Mouse (Mus musculus) c-Kit-positive CD71-positive TER-119-negative erythroid progenitor cells, embryonic 14.5 days (primary cell): Measurements from ENCODE around the gene Spn.
"Not testable (repeated sequence)": the region's sequence is repeated elsewhere in the genome, so short reads cannot be mapped to it uniquely, and the experiment has no call there.

ENCODE experiments used
- DNase-seq: peaks from one replicate; pipeline ENCODE4 v3.0.0-alpha.2; 2013; ENCODE audit warnings: low read depth

Spn gene

DNA sequence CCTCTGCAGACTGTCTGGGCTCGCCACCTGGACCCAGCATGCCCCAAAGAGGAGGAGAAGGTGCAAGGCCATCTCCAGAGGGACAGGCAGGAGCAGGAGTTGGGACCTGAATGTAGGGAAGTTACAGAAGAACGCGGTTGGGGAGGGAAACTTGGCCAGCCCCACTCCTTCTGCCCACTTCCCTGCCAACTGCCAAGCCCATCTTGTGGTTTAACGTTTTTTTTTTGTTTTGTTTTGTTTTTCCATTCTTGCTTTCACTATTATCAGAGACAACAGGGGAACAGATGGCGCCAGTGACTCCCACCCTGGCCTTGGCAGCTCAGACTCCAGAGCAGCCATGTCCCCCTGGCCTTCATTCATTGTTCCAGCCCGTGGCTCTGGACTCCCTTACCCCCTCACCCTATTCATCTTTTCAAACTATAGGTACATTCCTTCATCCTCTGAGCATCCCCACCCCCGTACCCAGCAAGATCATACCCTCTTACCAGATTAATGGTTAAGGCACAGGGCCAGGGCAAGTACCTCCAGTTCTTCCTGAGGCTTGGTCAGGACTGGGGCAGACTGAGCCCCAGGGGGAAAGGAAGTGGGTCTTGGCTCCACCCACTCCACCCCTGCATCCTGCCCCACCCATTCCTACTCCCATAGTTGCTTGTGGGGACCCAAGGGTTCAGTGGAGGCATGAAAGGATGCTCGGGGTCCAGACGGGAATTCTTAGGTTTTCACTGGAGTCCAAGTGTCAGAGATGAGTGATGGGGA, at the start of gene Spn:
Spn (minus strand) TSS at position 562 of the 756 bp plus-strand sequence.
- no peak for DNase-seq

DNA sequence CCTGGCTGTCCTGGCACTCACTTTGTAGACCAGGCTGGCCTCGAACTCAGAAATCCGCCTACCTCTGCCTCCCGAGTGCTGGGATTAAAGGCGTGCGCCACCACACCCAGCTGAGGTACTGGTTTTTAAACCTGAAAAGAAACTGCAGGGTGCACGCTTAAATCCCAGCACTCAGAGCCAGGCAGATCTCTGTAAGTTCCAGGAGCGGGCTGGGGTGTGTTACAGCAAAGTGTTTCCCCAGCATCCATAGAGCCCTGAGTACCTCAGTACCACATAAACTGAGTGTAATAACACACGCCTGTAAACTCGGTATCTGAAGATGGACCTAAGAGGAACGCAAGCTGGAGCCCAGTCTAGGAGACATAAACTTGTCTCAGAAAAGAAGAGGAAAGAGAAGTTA, 49.7 kb upstream of the Spn start:
- no peak for DNase-seq

DNA sequence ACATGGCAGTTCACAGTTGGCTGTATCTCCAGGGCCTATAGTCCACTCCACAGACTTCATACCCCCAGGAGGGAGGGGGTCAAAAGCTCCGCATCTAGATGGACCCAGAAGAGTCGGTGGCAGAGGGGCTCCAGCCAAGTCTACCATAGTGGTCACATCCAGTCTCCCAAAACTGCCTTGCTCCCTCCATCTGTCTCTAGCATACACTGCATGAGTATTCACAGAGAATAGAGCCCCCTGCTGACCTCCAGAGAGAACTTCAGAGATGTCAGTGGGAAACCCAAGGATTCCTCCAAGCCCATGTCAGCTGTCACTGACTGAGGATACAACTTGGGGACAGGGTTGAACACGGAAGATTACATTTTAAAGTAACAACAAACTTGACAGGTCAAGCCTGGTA, 48.0 kb upstream of the Spn start:
- no peak for DNase-seq

- DNase-seq: no peak
These were observed 47.1 kb upstream of the Spn start for GRCm38 (mm10) chr7:127184720-127185119.

DNA sequence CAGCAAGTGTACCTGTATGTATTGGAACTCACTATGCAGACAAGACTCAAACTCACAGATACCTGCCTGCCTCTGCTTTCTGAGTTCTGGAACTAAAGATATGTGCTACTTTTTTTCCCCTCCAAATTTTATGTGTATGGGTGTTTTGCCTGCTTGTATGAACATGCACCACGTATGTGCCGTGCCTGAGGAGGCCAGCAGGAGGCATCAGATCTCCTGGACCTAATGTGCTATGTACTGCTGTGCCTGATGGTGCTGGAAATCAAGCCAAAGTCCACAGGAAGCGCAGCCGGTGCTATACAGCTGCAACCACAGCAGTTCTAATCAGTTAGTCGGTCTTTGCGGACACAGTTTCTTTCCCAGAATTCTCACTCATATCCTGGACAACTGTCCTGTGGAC, 46.2 kb upstream of the Spn start:
- DNase-seq: no peak

- peak; percentile 68 for DNase-seq
These were observed 45.7 kb upstream of the Spn start for GRCm38 (mm10) chr7:127183345-127183744.

DNA sequence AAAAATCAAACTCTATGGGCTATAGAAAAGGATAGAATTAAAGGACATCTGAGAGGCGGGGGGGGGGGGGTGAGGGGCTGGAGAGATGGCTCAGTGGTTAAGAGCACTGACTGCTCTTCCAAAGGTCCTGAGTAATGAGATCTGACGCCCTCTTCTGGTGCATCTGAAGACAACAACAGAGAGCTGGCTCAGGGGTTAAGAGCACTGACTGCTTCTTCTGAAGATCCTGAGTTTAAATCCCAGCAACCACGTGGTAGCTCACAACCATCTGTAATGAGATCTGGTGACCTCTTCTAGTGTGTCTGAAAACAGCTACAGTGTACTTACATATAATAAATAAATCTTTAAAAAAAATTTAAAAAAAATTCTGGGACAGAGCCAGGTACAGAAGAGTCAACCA, 44.1 kb upstream of the Spn start:
- not testable (repeated sequence) for DNase-seq

GRCm38 (mm10) chr7:127180783-127181182, 43.2 kb upstream of the Spn start:
- no peak for DNase-seq

- DNase-seq: no peak
These were observed 39.3 kb upstream of the Spn start for GRCm38 (mm10) chr7:127176937-127177336.

GRCm38 (mm10) chr7:127166501-127166900, 28.9 kb upstream of the Spn start:
- no peak for DNase-seq

- no peak for DNase-seq
These were observed 28.2 kb upstream of the Spn start for GRCm38 (mm10) chr7:127165607-127166493.

- no peak for DNase-seq
These were observed 26.4 kb upstream of the Spn start for GRCm38 (mm10) chr7:127164002-127164401.

- no peak for DNase-seq
These were observed 24.9 kb upstream of the Spn start for GRCm38 (mm10) chr7:127162546-127162945.

DNA sequence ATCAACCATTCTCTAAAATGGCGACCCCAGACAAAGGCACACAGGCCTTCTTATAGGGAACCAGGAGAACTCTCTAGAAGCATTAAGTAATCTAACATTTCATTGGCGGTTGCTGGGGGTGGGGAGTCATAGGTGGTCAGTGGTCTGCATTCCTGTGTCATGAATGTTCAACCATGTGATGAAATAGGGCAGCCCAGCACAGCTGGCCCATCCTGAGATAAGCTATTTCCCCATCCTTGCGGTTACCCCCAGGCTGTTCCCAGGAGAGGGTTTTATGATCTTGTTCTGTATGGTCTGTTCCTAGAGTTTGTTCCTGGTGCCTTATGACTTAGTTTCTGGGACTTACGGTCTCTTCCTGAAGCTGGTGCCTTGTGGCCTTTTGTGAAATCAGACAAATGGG, 19.9 kb upstream of the Spn start:
- no peak for DNase-seq

- DNase-seq: no peak
These were observed 15.9 kb upstream of the Spn start for GRCm38 (mm10) chr7:127153477-127153876.

DNA sequence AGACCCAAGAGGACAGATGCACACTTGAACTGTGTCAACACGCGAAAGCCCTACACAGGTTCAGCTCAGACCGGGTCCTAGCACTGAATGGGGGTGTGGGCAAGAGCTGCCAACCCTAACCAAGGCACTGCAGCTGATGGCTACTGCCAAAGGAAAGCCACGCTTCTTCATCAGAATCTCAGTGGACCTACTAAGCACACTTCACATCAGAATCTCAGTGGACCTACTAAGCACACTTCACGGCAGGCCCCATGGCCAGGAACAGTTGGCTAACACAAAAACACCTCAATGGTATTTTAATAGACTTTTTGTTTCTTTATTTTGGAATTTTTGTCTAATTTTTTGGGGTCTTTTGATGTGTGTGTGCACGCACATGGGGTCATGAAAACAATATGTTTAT, 14.8 kb upstream of the Spn start:
- no peak for DNase-seq

DNA sequence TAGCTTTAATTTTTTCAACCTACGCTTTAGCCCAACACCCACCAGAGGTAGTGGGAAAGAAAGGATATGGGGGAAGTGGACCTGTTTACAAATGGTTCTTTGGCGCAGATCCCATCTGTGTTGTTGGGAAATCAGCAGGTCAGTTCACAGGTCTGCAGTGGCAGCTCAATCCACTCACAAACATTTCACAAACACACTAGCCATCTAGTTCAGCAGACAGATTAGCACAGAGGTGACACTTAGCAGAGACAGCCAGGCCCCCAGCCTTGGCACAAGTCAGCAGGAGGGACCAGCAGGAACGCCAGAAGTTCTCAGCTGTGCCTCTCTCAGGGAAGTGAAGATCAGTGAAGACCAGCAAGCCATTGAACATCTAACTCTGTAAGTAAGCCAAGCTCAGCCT, 10.3 kb upstream of the Spn start:
- DNase-seq: no peak

DNA sequence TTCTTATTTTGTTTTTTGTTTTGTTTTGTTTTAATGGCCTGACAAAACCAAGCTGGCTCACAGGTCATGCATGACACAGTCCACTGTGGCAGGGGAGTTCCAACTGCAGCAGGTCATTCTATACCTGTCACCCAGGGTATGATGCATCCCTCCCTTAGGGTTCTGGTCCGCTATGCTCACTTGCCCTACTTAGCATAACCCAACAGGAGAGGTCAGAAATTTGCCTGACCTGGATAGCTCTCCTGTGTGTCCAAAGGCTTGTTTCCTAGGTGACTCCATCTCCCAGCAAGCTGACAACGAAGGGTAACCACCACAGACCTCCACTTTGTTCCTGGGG, 8.6 kb upstream of the Spn start:
- no peak for DNase-seq

DNA sequence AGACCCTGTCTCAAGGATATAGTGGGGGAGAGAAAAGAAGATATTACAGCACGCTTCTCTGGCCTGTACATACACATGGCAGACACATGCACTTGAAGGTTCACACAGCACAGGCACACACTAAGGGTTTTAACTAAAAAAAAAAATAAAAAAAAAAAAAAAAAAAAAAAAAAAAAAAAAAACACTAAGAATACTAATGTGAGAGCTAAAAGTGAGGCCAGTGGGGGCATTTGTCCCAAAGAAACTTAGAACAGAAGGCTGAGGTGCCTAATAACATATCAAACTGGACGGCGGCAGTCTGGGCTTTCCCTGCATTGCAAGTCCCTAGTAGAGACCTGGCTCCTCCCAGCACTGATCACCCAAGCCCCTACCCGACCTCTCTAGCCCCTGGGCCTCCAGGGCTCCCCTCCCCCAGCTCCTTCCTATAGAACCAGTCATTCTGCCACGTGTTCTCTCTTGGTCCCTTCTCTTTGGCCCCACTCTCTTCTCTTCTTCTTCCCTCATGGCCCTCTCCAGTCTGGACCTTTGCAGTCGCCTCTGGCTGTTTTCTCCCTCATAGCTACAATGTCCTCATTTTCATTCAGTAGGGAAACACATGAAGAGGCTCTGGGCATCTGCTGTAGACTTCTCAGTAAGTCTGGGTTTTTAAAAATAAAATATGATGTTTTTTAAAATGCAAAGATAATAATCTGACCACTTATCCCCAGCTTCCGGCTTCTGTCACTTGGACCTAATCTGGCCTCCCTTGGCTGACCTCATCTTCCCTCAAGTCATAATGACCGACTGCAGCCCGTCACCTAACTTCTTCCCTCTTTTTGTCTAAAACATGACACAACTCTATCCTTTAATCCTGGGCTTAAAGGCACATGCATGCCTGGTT, 8.0 kb upstream of the Spn start:
- DNase-seq: no peak

GRCm38 (mm10) chr7:127144412-127144811, 6.8 kb upstream of the Spn start:
- no peak for DNase-seq

DNA sequence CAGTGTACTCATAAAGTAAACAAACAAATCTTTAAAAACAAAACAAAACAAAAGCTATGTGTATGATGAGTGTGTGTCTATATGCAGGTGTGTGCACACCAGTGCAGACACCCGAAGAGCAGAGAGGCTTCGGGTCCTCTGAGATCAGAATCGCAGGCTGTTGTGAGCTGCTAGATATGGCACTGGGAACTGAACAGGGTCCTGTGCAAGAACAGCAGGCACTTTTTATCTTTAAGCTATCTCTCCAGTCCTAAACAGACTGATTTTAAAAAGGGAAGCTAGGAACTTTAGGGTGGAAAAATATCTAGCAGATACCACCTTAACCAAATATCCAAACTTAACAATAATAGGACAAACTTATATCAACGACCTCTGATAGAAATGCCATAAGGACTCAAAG, 5.0 kb upstream of the Spn start:
- no peak for DNase-seq

GRCm38 (mm10) chr7:127142214-127142613, 4.6 kb upstream of the Spn start:
- DNase-seq: no peak
